Mouse (Mus musculus) CD4-positive naive resting alpha-beta T cell, adult 76 days (primary cell): ENCODE measurements around the gene Ppm1d. TPM values are rescaled to one million over a fixed set of nuclear protein-coding genes. Genes with fewer than 3 reads are reported as not detected.

ENCODE experiments used
- total RNA-seq: library from RNA; stranded (reverse); gene quantifications from one replicate; pipeline ENCODE4 v1.2.4, GENCODE M21; 2023

Ppm1d gene
- 22.7 TPM for total RNA-seq

DNA sequence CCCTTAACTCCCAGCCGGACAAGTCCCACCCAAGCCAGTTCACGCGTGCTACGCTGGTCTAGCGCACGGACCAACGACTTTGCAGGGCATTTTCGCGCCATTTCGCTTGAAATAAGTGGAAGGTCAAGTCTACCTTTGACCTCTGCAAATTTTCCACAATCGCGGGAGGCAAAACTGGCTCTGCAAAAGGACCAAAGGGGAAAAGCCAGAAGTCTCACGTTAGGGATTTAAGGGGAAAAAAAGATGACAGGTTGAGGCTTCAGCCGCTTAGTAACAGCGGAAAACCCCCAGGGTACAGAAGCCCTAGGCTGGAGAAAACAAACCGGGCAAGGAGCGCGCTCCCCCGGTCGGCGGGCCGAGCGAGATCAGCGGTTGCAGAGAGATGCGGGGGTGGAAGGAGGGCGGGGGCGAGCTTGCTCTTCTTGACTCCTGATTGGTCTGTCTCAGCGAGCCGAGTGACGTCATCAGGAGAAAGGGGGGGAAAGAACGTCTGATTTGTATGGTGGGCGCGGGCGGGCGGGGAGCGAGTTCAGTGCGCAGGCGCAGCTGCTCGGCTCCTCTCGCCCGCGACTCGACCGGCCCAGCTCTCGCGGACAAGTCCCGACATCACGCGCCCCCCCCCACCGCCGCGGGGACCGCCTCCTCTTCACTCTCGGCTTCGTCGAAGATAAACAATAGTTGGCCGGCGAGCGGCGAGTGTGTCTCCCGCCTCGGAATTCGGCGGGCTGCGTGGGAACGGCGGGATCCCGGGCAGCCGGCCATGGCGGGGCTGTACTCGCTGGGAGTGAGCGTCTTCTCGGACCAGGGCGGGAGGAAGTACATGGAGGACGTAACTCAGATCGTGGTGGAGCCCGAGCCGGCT lies at the start of gene Ppm1d:
TSS of gene Ppm1d (plus strand) at position 532 of the 862 bp plus-strand sequence.

GRCm38 (mm10) chr11:85352539-85353380 lies 41.7 kb downstream of the Ppm1d start, which contains the start of gene Bcas3:
Gene Bcas3 (plus strand): TSS chr11:85353167.

Other genes starting within 250 kb of the Ppm1d start
- 34.9 TPM for gene Usp32, start 171.1 kb upstream of the Ppm1d start, total RNA-seq
- gene 1700125H20Rik, start 140.8 kb upstream of the Ppm1d start, total RNA-seq, result not detected
- gene Appbp2, start 76.1 kb upstream of the Ppm1d start, total RNA-seq, result 28.3 TPM
- gene Bcas3, start 41.9 kb downstream of the Ppm1d start, total RNA-seq, result 71.6 TPM